Mouse (Mus musculus) monocyte, adult 59 days (primary cell): ENCODE results near the gene Akr1e1. TPM values are rescaled to one million over a fixed set of nuclear protein-coding genes. Genes with fewer than 3 reads are reported as not detected.

Experiments
- total RNA-seq, 2 experiments: library from RNA; stranded (reverse); gene quantifications; one replicate each; pipeline ENCODE4 v1.2.4; 2023

The Akr1e1 gene
- total RNA-seq: 1 to 10 TPM; 2.4 to 5.0 TPM

DNA sequence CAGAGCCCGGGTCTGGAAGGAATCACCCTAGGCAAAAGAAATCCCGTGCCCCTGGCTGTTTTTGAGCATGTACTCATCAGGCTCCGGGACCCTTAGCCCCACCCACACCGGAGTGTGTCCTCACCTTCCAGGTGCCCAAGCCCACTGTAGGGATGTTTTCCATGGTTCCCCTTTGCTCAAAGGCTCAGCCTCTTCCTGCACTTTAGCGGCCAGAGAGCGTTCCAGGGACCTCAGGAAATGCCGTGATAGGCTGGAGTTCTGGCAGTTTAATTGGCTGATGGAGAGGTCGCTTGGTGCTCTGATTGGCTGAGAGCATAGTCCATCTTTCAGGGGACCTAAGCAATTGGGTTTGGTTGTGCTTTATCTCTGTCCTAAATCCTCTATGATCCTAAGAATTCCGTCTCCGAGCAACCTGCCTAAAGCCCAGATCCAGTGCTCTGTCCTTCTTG is at the start of gene Akr1e1:
Akr1e1 (minus strand) TSS at position 214 of the 449 bp plus-strand sequence.

DNA sequence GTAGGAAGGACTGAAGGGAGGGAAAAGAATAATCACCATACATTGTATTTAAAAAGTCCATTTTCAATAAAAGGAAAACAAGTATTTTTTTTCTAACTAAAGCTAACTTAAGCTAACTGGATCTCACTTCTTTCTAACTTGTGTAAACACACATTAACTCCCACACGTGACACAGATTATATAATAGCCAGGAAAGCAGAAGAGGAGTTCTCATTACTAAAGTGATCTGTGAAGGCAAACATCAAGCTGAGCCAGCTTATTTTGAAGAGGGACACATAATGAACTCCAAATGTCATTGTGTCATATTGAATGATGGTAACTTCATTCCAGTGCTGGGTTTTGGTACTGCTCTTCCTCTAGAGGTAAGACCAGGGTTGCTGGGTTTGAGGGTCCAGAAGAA is 35.1 kb downstream of the Akr1e1 start, which contains the start of gene Akr1c21:
Akr1c21 (plus strand) TSS at position 205 of the 400 bp plus-strand sequence.

Other genes with a start within 250 kb of the Akr1e1 start
- not detected for gene Akr1c6, start 174.9 kb downstream of the Akr1e1 start, total RNA-seq
- gene Akr1c20, start 85.8 kb downstream of the Akr1e1 start, total RNA-seq: not detected
- gene Akr1c21, start 35.1 kb downstream of the Akr1e1 start, total RNA-seq: not detected